Mouse (Mus musculus): ENCODE measurements around the gene Foxd3.
"Not testable (repeated sequence)": the region's sequence is repeated elsewhere in the genome, so short reads cannot be mapped to it uniquely, and the experiment has no call there.

The Foxd3 gene

DNA sequence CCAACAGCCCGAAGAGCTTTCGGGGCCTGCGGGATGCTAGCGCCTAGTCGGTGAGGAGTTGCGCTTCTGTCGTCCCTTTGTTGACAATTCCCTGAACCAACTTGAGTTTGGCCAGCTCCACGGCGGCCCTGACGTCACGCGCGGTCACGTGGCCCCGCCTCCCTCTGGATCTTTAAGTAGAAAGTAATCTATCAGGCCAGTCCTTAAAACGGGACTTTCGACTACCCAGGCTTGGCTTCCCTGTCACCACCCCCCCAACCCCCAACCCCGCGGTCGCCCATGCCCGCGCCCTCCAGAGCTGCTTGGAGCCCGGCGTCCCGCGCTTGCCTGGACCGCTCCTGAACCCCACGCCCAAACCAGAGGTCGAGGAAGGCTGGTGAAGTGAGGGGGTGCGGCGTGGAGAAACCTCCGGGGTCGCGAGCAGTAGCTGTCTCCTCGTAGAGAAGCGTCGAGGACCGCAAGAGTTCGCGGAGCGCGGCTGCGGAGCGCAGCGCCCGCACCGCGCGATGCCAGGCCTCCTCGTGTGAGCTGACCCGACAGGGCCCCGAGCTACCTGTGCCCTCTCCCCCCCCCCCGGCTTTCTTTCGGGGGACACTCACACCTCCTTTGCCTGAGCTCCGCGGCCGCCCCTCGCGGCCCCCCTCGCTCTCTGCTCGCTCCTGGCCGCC, at the start of gene Foxd3:
TSS of gene Foxd3 (plus strand) at position 363 of the 668 bp plus-strand sequence.
- DNase-seq: no peak

GRCm38 (mm10) chr4:99612156-99612555, 43.9 kb upstream of the Foxd3 start:
- DNase-seq: no peak

DNA sequence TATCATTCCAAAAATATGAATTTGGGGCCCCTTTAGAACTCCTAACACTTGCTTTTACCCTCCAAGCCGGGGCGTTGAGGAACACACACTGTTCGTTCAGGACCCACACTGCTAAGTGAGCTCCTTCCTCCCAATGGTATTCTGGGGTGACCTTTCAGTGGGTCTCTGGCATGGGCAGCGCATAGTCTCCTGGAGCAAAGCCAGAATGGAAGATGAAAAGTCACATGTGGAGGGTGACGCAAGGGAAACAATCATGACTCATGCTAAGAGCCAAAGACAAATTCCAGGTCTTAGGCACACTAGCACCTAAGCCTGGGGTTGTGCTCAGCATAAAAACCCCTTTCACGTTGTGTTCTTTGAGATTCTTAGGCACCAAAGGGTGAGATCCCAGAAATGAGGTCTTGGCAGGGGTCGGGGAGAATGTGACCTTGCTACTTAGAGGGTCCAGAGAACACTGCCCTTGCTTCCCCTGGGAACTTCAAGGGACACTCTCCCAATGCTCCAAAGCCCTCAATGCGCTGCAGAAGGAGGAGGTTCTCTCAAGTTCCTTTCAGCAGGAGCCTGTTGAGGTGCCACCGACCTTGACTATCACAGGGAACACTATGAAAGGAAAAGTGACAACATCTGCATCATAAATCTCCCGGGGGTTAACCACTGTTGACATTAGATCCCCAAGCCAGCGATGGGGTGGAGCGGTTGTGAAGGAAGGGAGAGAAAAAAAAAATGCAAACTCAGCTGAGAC, 43.3 kb upstream of the Foxd3 start:
- no peak for DNase-seq

- no peak for DNase-seq
Measured at GRCm38 (mm10) chr4:99626047-99626844, 29.9 kb upstream of the Foxd3 start.

DNA sequence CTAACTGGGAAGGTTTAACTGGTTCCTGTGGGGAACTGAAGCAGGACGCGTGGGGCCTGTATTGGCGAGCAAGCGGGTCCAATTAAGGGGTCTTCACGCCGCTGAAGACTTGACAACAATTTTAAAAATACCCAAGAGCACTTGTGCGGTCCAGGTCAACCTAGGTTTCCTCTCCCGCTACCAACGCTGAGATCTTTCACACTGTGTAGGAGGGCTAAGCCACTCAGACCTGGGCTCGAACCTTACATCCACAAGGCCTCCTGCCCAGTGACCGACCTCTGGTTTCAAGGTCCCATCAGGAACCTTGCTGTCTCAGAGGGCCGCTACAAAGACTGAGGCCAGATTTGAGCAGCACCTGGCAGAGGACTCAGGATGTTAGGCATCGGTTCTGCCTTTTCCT, 29.0 kb upstream of the Foxd3 start:
- DNase-seq: no peak

DNA sequence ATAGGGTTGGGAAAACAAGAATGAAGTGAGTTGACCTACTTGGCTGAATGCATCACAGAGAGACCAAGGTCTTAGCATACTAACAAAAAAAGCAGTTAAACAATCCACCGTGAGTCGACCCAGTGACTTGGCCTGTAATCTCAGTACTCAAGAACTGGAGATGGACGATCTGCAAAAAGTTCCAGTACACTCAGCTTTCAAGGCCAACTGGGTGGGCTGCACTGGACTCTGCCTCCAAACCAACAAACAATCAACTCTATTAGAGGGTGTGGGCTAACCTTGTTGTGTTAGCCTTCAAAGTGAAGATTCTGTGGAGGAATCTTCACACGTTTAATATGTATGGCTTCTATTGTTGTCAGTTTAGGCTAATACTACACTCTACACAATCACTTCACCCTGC, 20.1 kb upstream of the Foxd3 start:
- DNase-seq: no peak

- no peak for DNase-seq
Measured at GRCm38 (mm10) chr4:99636711-99637110, 19.4 kb upstream of the Foxd3 start.

DNA sequence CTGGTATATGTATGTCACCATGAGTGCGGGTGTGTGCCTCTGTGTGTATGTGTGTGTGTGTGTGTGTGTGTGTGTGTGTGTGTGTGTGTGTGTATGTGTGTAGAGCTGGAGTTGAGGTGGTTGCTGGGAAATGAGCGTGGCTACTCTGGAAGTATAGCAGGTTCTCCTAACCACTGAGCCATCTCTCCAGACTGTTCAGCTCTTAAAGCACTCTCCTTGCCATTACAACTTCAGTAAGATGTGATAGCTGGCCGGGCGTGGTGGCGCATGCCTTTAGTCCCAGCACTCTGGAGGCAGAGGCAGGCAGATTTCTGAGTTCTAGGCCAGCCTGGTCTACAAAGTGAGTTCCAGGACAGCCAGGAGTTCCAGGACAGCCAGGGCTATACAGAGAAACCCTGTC, 15.5 kb upstream of the Foxd3 start:
- DNase-seq: not testable (repeated sequence)

- no peak for DNase-seq
Measured at GRCm38 (mm10) chr4:99641920-99642319, 14.2 kb upstream of the Foxd3 start.

- no peak for DNase-seq
Measured at GRCm38 (mm10) chr4:99645560-99645959, 10.5 kb upstream of the Foxd3 start.

- DNase-seq: no peak
Measured at GRCm38 (mm10) chr4:99650088-99650944, 5.8 kb upstream of the Foxd3 start.

DNA sequence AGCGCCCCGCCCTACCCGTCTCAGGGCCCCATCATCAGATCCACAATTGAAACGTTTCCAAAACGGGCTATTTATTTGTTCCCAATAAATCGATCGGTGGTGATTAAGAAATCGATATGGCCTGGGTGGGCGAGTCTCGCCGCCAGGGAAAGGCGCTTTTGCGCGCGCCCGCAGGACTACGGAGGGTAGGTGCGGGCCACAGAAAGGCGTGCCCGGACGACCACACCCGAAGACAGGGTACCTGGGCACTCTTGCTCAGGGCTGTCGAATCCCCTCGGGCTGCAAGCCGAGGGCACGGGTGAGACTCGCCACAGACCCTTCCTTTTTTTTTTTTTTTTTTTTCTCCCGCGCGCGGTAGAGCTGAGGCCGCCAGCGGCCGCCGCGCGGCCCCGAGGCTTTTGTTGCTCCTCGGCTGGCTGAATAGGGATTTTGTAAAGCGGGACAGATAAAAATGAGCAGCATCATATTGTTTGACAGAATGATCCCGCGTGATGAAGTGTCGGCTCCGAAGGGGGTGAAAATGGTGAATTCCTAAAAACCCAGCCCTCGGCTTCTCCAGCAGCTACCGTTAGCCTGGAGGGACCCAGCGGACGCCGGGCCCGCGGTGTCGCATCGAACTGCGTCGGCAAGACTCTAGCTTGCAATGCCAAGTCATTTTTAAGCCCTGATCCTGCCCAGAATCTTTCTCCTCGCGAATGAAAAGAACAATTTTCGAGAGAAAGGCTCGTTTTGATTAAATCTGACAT, 5.0 kb upstream of the Foxd3 start:
- DNase-seq: no peak

DNA sequence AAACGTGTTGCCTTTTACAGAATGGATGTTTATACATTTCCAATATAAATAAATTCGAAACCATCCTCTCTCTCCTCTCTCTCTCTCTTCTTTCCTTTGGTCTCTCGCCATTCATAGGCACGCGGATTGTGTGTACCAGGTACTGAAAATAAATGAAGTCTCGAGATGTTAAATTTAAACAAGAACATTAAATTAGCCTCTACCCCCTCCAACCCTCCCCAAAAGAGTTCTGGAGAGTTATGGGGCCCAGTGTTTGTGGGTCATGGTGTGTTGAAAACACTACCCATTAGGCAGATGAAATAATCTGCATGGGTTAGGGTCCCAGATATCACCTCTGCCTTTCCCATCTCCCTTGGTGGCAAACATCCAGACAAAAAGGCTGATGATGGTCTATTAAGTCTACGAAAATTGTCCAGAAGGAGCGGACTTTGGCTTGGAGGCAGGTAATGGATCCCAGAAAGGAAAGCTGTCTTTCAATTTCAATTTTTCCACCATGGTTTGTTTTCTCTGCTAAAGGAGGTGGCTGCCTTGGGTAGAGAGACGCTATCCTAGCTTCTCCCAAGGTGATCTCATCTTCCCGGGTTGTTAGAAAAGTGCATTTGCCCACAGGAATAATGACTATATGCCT, 4.2 kb upstream of the Foxd3 start:
- DNase-seq: no peak

DNA sequence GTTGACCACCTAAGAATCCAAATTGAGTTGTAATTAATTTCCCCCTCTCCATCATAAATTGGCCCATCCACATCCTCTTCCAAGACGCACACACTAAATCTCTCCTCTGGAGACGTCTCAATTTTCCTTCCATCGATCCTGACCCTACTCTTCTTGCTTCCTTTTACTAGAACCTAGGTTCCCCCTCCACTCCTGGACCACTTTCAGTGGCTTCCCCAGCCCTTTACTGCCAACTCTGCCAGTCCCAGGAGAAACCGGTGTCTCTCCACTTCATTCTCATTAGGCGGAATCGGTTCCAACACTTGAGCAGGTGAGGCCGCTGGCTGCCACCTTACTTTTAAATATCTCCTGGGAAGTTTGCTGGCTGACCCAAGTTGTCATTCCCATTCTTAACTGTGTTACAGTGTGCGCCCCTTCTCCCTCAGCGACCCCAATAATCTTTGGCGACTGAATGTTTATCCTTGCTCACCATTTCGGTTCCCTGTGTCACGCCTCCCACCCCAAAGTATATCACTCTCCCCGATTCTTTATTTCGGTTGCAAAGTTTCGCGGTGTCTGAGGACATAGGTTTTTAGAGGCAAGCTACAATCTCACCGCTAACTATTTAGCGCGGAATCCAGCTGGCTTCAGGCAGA, 3.4 kb upstream of the Foxd3 start:
- no peak for DNase-seq

DNA sequence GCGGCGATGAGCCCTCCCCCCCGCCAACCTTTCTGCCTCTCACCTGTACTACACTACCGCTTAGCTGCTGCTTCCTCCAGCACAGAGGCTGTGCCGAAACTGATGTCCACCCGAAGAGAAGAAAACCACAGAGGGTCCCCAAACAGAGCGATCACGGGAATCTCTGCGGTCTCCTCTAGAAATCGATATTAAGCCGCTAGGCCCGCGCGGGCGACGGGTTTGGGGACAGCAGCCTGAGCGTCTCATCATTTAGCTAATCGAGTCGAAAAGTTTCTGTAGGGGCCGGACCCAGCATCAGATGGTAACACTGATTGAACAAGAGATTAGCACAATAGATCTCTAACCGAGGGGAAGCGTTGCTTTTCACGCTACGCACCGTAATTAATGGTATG, 2.9 kb upstream of the Foxd3 start:
- no peak for DNase-seq

DNA sequence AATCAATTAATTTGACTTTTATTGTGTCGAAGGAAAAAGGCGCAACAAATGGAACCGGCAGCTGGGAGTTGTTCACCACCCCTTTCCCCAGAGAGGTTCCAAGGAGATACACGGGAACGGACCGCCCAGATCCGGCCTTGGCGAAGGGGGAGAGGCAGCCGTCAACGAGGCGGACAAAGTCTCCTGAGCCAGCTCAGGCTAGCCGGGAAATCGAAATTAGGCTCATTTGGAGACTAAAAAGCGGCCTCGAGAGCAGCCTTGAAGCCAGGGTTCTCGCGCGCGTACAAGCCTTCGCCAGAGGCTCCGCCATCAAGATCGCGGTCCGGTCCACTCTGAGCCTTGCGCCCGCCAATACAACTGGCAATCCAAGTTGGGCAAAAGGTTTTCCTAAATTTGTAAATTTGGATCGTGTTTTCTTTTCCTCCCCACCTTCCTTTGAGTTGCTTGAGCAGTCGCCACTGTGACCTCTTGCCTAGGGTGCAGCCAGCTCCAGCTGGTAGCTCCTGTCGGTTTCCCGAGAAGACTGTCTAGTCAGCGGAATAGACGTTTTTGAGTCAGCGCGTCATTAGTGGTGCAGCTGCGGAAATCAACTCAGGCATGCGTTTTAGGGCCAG, 2.4 kb upstream of the Foxd3 start:
- no peak for DNase-seq

GRCm38 (mm10) chr4:99654621-99655296, 1.3 kb upstream of the Foxd3 start:
- no peak for DNase-seq

GRCm38 (mm10) chr4:99656605-99657429, 718 bp downstream of the Foxd3 start:
- no peak for DNase-seq

DNA sequence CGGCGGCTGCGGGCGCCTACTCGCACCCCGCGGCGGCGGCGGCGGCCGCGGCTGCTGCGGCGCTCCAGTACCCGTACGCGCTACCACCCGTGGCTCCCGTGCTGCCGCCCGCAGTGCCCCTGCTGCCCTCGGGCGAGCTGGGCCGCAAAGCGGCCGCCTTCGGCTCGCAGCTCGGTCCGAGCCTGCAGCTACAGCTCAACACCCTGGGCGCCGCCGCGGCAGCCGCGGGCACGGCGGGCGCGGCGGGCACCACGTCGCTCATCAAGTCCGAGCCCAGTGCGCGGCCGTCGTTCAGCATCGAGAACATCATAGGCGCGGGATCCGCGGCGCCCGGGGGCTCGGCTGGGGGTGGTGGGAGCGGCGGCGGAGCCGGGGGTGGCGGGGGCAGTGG, 1.3 kb downstream of the Foxd3 start:
- DNase-seq: no peak

Data from right cerebral cortex, postnatal 14 days (tissue).